Mouse (Mus musculus): Measurements from ENCODE around the gene Arsg.

Gene Arsg

DNA sequence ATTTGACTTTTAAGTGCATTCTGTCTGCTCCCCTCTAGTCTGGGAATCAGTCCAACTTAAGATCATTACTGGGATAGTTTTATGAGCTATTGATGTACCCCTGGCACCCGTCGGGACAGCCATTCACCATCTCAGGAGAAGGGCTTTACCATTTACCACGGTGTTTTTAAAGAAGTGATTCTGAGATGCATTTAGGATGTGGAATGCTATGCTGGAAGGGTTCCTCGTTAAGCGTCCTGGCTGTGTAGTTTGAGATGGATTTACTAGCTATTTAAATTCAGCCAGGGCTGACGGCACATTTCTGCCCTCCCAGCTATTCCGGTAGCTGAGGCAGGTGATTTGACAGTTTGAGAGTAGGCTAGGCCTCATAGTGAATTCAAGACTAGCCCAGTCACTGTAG lies 71.3 kb downstream of the Arsg start:
- no peak for DNase-seq (ENCODE audit: low spot score in 2 of 2)

DNA sequence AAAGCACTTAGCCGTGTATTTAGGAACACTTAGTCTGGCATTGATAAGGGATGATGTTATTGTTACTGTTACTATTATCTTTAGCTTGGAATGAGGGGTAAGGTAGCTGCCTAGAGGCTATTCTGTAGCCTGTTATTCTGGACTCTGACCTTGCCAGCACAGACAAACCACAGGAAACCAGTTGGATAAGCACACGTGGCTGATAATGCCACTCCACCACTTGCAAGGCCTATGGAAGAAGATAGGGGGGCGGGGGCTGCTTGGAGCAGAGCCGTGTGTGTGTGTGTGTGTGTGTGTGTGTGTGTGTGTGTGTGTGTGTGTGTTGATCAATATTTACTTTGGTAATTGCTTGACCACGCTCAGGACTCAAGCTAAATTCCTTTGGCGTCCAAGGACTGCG lies 72.1 kb downstream of the Arsg start:
- no peak for DNase-seq (ENCODE audit: low spot score in 2 of 2)

DNA sequence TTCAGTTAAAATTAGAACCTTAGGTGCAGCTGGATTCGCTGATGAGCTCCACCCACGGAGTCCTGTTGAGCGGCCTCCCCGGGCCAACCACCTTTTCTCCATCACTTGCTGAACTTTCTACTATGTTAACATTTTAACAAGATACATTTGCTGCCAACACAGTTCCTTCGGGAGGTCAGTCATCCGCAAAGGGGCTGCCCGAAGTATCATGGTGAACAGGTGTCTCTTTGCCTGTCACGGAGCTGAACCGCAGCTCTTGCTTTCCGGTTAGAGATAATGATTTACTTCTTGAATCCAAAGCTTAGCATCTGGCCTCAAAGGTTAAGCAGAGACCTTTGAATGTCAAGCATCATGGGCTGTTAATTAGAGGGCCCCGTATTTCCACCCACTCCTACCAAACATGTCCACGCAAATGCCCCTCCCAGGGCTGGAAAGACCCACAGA lies 72.5 kb downstream of the Arsg start:
- DNase-seq (ENCODE audit: low spot score in 2 of 2), result no peak

DNA sequence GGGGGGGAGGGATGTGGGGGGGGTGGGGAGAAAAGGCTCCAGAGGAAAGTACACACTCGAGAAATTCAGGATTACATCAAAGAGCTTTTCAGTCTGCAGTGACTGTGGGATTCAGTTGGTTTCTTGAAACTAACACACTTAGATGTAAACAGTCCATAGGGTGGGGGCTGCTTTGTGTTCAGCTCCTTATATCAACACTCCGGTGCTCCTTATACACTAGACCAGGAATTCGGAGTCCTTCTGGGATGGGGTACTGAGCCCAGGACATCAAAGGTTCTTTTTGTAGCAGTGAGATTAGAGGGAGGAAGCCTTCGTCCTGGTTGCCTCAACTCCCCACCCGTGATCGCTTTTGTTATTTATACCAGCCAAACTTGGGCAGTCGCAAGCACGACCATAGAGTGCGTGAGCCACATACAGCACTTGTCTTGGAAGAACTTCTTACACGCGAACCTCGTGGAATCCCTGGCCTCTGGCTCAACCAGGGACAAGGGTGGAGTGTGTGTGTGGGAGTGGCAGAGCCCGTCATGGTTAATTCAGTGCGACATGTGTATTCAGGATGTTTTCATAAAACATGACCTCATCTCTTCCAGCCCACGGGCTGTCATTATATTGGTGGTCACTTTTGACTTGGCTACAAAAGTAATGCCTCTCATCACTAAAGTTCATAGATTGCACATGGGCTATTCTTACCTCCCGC lies 73.3 kb downstream of the Arsg start:
- DNase-seq (ENCODE audit: low spot score in 2 of 2), result no peak

DNA sequence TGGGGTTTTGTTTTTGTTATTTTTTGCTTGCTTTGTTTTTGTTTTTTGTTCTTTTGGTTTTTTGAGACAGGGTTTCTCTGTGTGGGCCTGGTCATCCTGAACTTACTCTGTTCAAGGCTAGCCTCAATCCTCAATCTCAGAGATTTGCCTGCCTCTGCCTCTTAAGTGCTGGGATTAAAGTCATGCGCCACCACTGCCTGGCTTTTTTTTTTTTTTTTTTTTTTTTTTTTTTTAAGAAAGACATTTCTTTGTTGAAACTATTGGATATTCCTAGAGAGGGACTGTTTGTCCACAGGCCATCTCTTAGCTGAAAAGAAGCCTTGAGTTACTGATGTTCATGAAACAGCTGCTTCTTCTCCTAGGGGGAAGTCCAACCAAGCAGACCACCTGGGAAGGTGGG lies 74.5 kb downstream of the Arsg start:
- DNase-seq (ENCODE audit: low spot score in 2 of 2), result no peak

DNA sequence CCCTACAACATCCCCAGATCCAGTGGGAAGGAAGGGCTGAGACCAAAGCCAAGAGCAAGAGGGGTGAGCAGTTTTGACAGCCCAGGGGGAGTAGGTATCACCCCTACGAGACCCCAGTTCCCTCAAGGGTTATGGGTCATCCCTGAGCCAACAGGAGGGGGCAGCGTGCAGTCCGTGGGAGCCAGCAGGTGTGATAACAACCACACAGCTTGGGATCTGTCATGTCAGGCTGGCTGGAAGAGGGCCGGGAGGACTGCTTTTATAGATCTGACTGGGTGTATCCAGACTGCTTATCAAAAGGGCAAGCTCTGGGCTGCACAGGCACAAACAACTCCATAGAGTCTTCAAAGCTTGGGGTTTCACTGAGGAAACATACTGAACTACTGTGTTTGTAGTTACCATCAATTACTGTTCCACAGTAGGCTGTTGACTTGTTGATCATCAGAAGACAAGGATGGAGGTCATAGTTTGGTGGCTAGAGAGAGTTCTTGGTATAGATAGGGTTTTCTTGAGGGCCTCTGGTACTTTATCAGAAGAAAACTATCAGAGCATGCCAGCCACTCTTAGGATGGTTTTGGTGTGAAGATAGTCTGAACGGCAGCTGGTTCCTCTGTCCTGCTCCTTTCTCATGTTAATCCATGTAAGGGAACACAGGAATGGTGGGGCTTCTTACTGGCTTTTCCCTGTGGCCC lies 76.6 kb downstream of the Arsg start:
- DNase-seq (ENCODE audit: low spot score in 2 of 2), result no peak

DNA sequence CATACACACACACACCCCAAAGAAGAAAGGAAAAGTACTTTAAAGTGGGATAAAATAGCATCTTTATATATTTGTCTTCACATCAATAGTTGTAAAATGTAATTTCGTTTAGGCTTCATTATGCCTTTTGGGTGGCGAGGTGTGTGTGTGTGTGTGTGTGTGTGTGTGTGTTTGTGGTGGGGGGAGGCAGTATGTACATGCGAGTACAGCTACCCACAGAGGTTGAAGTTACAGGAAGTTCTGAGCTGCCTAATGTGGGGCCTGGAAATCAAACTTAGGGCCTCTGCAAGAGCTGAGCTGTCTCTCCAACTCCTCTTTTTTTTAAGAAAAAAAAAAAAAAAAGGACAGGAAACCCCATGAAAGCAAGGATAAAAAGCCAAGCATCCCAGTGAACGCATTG lies 80.7 kb downstream of the Arsg start:
- no peak for DNase-seq (ENCODE audit: low spot score in 2 of 2)

DNA sequence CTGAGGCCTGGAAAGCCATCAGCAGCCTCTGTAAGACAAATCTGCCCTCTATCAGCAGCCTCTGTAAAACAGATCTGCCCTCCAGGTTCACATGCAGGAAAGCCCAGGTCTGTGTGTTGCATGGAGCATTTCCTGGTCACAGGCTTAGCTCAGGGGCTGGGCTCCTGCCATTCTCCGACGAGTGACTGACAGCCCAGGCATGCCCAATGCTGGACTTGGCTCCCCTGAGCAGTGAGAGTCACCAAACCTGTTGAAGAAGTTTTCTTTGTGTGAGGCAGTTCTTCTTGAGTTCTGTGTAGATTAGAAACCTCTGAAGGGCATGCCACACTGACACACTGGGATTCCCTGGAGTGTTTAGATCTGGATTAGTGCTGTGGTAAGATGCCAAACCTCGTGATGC lies 81.3 kb downstream of the Arsg start:
- no peak for DNase-seq (ENCODE audit: low spot score in 2 of 2)

DNA sequence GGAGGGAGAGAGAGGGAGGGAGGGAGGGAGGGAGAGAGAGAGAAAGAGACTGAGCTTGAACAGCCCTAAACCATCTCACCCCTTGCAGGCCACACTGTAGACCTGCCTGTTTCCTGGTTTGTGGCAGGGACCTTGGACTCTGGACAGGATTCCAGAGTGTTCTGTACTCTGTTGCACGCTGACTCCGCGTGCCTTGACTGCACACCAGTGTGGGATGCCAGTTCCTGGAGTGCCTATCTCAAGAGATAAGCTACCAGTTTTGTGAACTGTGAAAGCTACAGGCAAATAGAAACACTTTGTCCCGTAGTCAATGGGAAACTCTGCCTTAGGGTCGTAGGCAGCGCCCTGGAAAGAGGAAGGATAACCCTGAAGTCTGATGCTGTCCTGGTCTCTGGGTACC lies 83.0 kb downstream of the Arsg start:
- DNase-seq (ENCODE audit: low spot score in 2 of 2), result no peak

DNA sequence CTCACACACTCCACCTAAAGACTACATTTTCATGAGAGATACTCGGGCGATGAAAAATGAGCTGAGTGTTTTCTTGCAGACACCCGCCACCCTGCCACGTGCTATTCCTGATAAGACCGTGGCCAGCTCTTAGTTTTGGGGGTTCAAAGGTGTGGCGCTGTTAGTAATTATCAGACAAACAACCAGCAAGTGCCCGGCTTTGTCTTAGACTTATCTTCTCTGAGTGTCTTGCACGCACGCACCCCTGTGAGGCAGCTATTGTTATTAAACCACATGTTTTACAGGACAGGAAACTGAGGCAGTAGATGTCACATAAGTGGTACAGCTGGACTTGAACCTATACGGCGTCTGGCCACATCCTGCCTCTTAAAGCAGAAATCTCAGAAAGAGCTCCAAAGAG lies 84.2 kb downstream of the Arsg start:
- DNase-seq (ENCODE audit: low spot score in 2 of 2), result no peak

DNA sequence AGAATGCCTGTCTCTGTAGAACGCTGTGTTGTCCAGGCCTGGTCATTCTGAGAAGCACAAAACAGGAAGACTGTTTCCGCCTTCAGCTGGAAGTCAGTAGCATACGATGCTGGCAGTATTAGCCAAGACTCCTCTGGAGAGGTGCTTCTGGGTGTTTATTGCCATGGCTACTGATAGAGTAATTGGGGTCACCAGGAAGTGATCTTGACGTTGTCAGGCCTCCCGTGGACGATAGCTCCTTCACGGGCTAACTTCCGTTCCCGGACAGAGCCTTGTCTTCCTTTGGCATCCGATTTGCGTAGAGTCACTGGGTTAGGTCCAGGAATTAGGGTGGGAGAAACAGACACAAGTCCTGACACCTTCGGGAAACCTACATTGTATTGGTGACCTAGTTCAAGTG lies 86.1 kb downstream of the Arsg start:
- no peak for DNase-seq (ENCODE audit: low spot score in 2 of 2)

DNA sequence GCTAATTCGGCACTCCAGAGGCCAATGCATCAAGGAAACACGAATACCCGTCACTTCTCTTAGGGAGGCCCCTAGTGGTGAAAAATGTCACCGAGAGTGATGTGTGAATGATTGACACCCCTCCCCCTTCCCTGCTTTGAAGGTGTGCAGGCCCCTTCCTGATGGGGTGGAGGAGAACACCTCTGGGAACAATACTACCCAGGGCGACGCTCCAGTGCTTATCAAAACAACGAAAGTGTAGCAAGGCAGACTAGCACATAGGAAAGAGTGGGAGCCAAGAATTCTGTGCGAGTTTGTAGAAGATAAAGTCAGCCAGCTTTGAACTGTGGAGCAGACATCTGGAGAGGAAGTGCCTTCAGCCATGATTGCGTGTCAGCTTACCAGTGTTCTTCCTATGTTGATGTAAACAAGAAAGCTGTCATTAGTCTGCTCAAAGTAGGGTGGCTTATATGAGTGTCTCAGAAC lies 87.7 kb downstream of the Arsg start:
- no peak for DNase-seq (ENCODE audit: low spot score in 2 of 2)

DNA sequence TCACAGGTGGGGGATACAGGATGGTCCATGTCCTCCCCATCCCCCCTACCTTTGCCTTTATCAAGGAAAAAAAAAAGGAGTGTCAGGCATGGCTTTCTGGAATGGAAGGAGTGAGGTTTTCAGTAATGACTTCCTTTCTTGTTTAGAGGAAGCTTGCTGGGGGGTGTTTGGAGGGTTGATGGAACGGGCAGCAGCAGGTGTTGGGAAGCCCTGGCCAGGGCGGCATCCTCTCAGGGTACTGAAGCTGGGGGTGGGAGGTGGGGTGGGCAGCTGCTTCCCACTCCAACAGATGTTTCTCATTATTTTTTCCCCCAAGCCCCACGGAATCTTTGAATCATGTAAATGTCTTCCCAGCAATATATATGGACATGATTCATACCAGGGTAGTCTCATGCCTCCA lies 88.3 kb downstream of the Arsg start:
- no peak for DNase-seq (ENCODE audit: low spot score in 2 of 2)

DNA sequence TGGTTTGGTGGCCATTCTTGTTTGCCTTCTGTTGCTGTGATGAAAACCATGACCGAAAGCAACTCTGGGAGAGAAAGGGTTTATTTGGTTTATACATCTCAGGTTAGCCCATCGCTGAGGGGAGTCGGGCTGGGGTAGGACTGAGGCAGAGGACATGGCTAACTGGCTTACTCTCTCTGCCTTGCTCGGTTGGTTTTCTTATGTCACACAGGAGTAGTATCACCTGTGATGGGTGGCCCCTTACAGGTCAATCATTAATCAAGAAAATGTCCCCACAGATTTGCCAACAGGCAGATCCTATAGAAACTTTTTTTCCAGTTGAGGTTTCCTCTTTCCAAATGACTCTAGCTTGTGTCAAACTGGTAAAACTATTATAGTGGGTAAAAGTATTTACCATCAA lies 90.5 kb downstream of the Arsg start:
- DNase-seq (ENCODE audit: low spot score in 2 of 2), result no peak

DNA sequence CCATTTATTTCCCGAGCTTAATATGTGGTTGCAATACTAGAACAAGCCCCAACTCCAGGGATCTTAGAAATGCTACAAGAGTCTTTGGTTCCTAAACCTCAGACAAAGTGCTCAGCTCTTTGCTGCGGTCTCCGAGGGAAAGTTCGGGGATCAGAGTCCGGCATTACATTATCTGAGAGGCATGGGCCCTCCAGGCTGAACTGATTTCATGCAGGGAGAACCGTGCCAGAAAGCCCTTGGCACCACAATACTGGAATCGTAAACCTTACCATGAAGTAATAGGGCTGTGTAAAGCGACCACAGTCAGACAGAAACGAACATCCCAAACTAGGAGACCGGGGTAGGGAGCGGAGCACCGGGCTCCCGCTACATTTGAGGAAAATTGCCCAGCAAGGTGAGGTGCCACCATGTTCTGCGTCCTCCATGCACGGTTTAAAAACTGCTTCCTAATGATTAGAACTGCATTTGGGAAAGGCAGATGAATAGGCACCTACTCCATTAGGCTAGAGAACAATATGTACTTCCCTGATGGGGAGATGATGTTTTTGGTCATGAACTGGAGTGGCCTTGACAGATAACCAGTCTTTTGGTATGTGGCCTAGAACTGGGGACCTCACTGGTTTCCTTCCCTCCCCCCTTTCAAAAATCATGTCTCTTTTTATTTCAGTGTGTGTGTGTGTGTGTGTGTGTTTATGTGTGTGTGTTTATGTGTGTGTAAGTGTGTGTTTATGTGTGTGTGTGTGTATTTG lies 91.5 kb downstream of the Arsg start:
- DNase-seq (ENCODE audit: low spot score in 2 of 2), result no peak

DNA sequence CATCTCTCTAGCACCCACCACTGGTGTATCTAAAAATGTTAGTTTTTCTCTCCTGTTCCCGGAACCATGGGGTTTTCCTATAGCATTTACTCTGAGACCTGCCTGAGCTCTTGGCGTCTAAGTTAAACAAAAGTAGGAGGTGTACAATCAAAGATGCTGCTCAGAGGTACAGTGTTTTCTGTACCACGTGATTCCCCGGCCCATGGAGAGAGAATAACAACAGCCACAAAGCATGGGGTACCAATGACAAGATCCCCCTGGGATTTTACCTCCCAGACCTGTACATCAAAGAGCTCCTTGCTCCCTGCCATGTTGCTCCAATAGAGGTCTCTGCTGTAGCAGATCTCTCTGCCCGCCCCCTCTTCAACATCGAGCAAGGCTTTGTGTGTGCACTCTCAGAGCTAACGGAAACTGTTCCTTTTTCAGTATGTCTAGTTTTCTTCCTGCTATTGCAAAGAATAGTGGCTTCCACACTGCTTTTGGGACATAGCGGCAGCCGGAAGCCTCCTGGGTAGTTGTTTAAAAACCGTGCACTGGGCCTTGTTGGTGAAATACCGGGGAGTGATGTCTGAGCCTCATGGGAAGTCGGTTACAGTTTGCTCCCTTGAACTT lies 95.9 kb downstream of the Arsg start:
- no peak for DNase-seq (ENCODE audit: low spot score in 2 of 2)

DNA sequence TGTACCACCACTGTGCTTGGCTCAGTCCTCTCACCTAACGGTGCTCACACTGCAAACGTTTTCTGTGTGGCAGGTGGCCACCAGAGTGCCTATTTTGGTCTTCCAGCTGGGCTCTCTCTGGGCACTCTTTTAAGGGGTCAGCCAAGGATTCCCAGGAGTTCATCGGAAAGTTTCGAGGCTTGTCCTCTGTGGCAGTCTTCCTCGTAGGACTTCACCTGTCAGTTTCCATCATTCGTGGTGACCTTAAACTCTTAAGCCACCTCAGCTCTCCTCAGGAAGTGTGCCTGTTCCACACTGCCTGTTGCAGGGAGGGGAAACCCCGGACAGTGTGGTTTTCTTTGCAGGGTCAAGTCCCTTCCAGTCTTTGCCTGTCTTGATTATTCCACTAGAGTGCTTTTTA lies 96.6 kb downstream of the Arsg start:
- no peak for DNase-seq (ENCODE audit: low spot score in 2 of 2)

DNA sequence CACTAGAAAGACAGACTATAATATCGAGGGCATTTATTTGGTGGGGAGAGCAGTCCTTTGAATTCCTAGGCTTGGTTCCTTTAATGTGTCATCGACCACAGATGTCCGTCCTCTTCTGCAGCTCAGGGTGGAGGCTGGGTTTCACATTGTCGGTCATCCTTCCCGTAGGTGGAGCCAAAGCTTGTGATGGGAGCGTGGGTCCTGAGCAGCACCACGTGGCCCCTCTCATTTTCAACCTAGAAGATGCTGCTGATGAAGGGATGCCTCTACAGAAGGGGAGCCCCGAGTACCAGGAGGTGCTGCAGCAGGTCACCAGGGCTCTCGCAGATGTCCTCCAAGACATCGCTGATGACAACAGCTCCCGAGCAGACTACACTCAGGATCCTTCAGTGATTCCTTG lies 98.9 kb downstream of the Arsg start:
- DNase-seq (ENCODE audit: low spot score in 2 of 2), result no peak

DNA sequence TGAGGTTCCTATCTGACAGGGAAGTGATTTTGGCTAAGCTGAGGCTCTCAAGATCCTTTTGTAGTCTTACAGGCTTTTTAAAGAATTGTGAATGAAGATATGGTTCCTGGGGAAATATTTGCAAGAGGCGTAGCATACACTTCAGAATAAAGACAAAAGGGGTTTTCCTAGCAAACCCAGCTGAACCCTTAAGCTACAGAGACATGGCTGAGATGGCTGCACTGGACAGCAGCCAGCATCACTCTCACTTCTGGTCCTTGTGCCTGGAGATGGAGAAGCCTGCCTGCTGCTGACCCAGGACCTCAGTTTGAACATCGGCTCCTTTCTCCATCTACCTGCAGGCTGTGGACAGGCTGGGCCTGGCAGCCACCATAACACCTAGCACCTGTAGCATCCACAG lies 101.4 kb downstream of the Arsg start:
- DNase-seq (ENCODE audit: low spot score in 2 of 2), result no peak

DNA sequence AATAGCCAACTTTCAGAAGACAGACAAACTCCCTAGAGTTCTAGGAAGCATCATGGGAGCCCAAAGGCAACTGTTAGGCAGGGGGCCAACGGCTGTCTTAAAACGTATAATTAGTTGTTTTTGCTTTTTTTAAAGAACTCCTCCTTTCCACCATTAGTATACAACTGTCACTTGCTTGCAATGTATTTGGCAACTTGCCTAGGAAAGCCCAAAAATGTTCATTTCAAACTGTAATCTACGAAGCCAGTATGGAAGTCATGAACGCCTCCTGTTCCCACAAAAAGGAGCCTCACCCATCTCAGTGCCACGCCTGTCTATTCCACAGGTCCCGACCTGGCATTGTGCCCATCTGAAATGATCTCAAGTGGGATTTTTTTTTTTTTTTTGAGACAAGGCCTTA lies 102.7 kb downstream of the Arsg start:
- peak; percentile 46 to 49 for DNase-seq (ENCODE audit: low spot score in 2 of 2)

DNA sequence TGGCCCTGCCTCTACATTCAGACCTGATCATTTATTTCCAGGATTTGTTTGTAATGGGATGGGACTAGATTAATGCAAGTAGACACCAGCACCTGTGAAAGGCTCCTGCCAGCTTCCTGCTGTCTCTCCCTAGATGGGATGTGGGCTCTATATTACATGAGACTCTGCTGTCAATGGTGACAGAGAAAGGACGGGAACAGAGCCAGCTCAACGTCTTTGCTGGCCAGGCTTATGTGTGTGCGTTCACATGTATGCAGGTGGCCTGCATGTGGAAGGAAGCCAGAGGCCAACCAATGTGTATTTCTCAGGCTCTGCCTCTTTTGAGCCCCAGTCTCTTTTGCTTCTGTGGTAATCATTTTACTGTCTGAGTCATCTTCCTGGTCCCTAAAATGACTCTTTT lies 105.4 kb downstream of the Arsg start:
- DNase-seq (ENCODE audit: low spot score in 2 of 2), result no peak

DNA sequence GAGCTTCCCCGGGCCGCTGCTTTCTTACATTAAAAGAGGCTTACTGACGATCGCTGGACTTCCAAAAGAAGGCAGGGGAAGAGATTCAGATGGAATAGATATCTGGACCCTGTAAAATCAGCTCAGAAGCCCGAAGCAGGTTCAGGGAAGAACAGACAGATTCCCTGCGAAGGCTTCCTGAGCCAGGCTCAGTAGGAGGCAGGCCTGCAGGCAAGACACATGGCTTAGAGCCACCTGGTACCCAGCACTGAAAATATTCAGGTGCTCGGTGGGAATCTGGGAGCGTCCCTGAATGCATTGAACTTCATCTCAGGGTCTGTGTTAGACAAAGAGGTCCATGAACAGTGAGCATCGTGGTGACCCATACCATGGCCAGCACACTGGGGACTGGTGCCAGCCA lies 106.8 kb downstream of the Arsg start:
- DNase-seq (ENCODE audit: low spot score in 2 of 2), result no peak

DNA sequence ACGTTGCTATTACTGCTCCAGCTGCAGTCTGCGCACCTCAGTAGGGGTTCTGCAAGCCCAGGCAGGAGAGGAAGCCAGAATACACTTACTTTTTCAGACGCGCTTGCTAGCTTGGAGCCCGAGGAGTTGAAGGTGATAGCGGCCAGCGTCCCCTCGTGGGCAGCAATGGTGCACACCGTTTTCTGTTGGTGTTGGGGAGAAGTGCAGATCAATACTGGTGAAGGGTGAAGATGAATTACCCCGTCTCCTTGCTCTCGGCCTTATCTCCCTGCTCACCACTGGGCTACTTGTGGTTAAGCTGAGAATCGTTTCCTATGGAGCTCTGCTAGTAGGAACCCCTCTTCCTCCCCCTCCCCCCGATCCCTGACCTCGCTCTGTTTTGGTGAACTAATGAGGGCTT lies 110.8 kb downstream of the Arsg start:
- no peak for DNase-seq (ENCODE audit: low spot score in 2 of 2)
